Mouse (Mus musculus) hindbrain, embryonic 16.5 days (tissue): ENCODE results near the gene Fer1l5. TPM values are rescaled to one million over a fixed set of nuclear protein-coding genes. Genes with fewer than 3 reads are reported as not detected.
A peak's percentile ranks its signal among the peaks of the same experiment; 100 is the strongest.

Experiments used
- ATAC-seq: fragments of 200-750 bp; cut with Nextera tagmentation; 2 replicates; pipeline ENCODE4 v1.8.0; 2017; ENCODE audit warnings: moderate TSS enrichment, moderate library complexity
- H3K27ac ChIP-seq: fragments of 300-500 bp; sonication (generic); 2 replicates; pipeline ENCODE4 v1.5.1; 2014; ENCODE audit warnings: low read depth, mild to moderate bottlenecking, control low read depth, low read length, moderate library complexity
- H3K27me3 ChIP-seq: fragments of 300-500 bp; sonication (generic); replicated peaks from 2 replicates; pipeline ENCODE4 v1.6.1; 2014; ENCODE audit warnings: low read length; ENCODE audit not compliant: control insufficient read depth, insufficient read depth
- H3K36me3 ChIP-seq: fragments of 300-500 bp; sonication (generic); 2 replicates; pipeline ENCODE4 v1.6.1; 2014; ENCODE audit warnings: mild to moderate bottlenecking, low read length, moderate library complexity, mixed read lengths; ENCODE audit not compliant: control insufficient read depth, insufficient read depth
- H3K4me1 ChIP-seq: fragments of 300-500 bp; sonication (generic); 2 replicates; pipeline ENCODE4 v1.6.1; 2014; ENCODE audit warnings: low read depth, low read length; ENCODE audit not compliant: control insufficient read depth, insufficient read depth
- H3K4me2 ChIP-seq: fragments of 300-500 bp; sonication (generic); 2 replicates; pipeline ENCODE4 v1.6.1; 2014; ENCODE audit warnings: mild to moderate bottlenecking, low read length, control low read depth, moderate library complexity
- H3K4me3 ChIP-seq: fragments of 300-500 bp; sonication (generic); 2 replicates; pipeline ENCODE4 v1.5.1; 2014; ENCODE audit warnings: mild to moderate bottlenecking, low read length, control low read depth, moderate library complexity
- H3K9ac ChIP-seq: fragments of 300-500 bp; sonication (generic); 2 replicates; pipeline ENCODE4 v1.6.1; 2014; ENCODE audit warnings: low read depth, mild to moderate bottlenecking, control low read depth, low read length, moderate library complexity
- H3K9me3 ChIP-seq: fragments of 300-500 bp; sonication (generic); 2 replicates; pipeline ENCODE4 v1.6.1; 2014; ENCODE audit warnings: mild to moderate bottlenecking, low read length, moderate library complexity; ENCODE audit not compliant: control insufficient read depth
- WGBS: fragments of 180-500 bp; shearing (Covaris S2); extraction: QIAGEN DNeasy Blood & Tissue Kit; methylation state at CpG from one replicate; pipeline ENCODE4 v1.1.7; 2014; 5-methylcytosine and 5-hydroxymethylcytosine counted together
- polyA plus RNA-seq: library from polyadenylated mRNA; unstranded; fragments of >200 nt; fragmentation: Nextera tagmentation; extraction: Ambion mirVana; gene quantifications from 2 replicates; pipeline ENCODE4 v1.2.1, GENCODE M21; 2015

Gene Fer1l5
- polyA plus RNA-seq, 1 experiment from 2014 or later = 1.9 TPM

DNA sequence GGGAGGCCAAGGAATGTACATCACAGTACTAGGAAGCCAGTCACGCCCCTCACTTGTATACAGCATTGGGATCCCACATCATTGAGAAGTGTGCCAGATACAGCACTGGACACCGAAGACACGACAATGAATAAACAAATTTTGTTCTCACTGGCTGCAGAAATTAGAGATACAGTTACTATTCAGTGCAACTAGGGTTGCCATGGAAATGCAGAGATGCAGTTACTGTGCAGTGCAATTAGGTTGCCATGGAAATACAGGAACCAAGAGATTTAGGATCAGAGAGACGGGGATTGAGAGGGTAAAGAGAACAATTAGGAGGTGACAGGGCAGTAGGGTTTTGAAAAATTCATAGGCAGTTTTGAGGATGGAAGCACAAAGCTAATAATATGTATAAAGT, 29.4 kb downstream of the Fer1l5 start:
- peaks cover 9% of the 10 kb centered on the region for H3K4me1 ChIP-seq
- 37% methylated on average over 4 of the region's 4 CpGs for WGBS
- H3K36me3 ChIP-seq = no peaks in the 10 kb centered on the region
- H3K27me3 ChIP-seq = no peaks in the 10 kb centered on the region
- no peak overlapping the region for H3K4me2 ChIP-seq
- H3K27ac ChIP-seq = peak overlapping the region; percentile 56; the same call in 1 of the 2 replicates
- no peak overlapping the region for H3K4me3 ChIP-seq
- H3K9me3 ChIP-seq = no peaks in the 10 kb centered on the region
- ATAC-seq = peak; percentile 91
- no peak overlapping the region for H3K9ac ChIP-seq

DNA sequence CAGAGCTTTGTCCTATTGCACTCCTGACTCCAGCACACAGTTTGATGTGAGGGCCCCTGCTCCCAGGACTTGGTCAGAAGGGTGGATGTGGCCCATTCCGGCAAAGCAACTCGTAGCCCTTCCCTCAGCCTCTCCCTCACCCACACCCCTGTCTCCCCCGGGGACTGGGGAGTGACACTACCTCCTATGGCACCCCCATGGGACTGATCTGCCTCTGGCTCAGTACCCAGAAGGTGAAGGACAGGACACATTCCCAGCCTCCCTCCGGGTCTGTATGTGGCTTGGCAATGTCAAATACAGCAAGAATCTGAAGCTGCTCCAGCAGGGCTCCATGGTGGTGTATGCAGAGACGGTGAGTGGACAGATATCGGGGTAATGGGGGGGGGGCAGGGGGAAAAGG, 32.4 kb downstream of the Fer1l5 start:
- Histone ChIP-seq H3K36me3 (no peaks in the 10 kb centered on the region), H3K9me3 (no peaks in the 10 kb centered on the region), H3K27me3 (no peaks in the 10 kb centered on the region), H3K4me3 (no peak overlapping the region), H3K4me1 (peaks cover 9% of the 10 kb centered on the region), H3K9ac (no peak overlapping the region), H3K27ac (no peak overlapping the region), H3K4me2 (no peak overlapping the region)
- ATAC-seq = no peak
- 95% methylated on average over 6 of the region's 6 CpGs for WGBS

DNA sequence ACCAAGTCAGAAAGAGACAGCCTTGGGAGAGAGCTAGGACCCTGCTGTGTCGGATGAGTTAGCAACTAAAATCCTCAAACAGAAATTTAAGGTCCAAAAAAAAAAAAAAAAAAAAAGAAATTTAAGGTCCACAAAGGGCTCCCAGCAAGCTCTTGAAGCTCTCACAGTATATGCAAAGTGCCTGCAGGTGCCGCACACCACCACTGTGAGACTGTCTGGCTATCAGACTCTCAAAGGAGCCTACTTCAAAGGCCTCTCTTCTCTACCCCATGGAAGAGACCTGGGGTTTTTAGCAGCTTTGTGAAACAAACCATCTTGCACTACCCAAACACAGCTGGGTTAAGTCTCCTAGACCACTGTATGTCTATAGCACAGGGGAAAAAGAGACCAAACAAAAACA, 57.4 kb downstream of the Fer1l5 start:
- H3K4me3 ChIP-seq = no peak overlapping the region
- H3K9me3 ChIP-seq = no peaks in the 10 kb centered on the region
- no peak for ATAC-seq
- no peak overlapping the region for H3K27ac ChIP-seq
- no peaks in the 10 kb centered on the region for H3K27me3 ChIP-seq
- WGBS = 94% methylated on average over 2 of the region's 2 CpGs
- H3K4me1 ChIP-seq = no peaks in the 10 kb centered on the region
- H3K9ac ChIP-seq = no peak overlapping the region
- peaks cover 32% of the 10 kb centered on the region for H3K36me3 ChIP-seq
- H3K4me2 ChIP-seq = no peak overlapping the region

DNA sequence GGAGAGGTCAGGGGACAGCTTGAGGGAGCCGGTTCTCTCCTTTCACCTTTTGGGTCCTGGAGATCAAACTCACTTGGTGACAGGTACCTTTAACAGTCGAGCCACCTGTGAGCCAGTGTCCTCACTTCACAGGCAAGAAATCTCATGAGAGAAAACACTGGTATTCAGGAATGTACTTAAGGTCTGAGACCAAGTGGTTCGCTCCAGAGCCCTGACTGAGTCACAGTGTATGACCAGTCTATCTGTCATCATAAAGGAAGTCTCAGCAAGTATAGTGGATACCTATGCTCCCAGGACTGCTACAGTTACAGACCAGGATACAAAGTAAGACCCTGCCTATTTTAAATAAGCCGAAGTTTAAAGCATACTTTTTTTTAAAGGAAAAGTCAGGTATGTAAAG, 60.9 kb downstream of the Fer1l5 start:
- no peak overlapping the region for H3K27ac ChIP-seq
- no peaks in the 10 kb centered on the region for H3K9me3 ChIP-seq
- WGBS = 89% methylated on average over 4 of the region's 4 CpGs
- ATAC-seq = no peak
- H3K4me2 ChIP-seq = no peak overlapping the region
- H3K4me1 ChIP-seq = no peaks in the 10 kb centered on the region
- no peak overlapping the region for H3K9ac ChIP-seq
- no peaks in the 10 kb centered on the region for H3K27me3 ChIP-seq
- H3K4me3 ChIP-seq = no peak overlapping the region
- H3K36me3 ChIP-seq = peaks cover 26% of the 10 kb centered on the region

DNA sequence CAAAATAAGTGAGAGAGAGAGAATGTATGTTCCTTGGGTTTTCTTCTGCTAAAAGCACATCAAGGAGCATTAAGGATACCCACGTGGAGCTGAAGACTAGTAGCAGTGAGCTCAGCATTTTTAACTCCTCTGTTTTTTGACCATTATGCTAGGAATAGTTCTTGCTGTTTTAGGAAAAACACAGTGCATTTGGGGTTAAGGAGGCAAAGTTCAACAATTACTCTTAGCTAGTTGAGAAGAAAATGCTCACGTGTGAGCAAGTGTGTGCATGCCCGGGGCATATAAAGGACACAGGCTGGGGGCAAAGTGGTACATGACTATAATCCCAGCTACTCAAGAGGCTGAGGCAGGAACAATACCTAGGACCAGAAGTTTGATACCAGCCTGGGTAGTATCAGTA, 61.5 kb downstream of the Fer1l5 start:
- H3K9ac ChIP-seq = no peak overlapping the region
- no peaks in the 10 kb centered on the region for H3K4me1 ChIP-seq
- H3K9me3 ChIP-seq = no peaks in the 10 kb centered on the region
- H3K4me3 ChIP-seq = no peak overlapping the region
- no peaks in the 10 kb centered on the region for H3K27me3 ChIP-seq
- ATAC-seq = no peak
- WGBS = 96% methylated on average over 3 of the region's 3 CpGs
- no peak overlapping the region for H3K4me2 ChIP-seq
- H3K36me3 ChIP-seq = peaks cover 22% of the 10 kb centered on the region
- no peak overlapping the region for H3K27ac ChIP-seq

DNA sequence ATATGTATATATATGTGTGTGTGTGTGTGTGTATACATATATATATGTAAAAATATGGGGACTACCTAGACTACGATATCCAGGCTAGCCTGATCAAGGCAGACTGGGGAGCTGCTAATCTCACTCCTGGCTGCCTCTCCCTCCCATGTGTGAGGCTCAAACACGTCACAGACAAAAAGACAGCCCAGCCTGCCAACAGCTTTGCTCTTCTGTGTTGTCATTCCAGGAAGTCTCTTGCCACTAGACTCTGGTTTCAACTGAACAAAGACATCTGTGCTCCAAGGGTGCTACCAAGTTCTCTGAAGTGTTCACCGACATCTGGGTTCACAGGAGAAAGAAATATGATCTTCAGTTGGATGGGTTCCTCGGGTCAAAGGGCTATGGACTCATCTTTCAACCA, 63.0 kb downstream of the Fer1l5 start:
- no peaks in the 10 kb centered on the region for H3K9me3 ChIP-seq
- ATAC-seq = no peak
- no peaks in the 10 kb centered on the region for H3K27me3 ChIP-seq
- WGBS = 75% methylated on average over 4 of the region's 4 CpGs
- H3K27ac ChIP-seq = no peak overlapping the region
- H3K9ac ChIP-seq = no peak overlapping the region
- H3K4me2 ChIP-seq = no peak overlapping the region
- H3K36me3 ChIP-seq = peaks cover 32% of the 10 kb centered on the region
- H3K4me3 ChIP-seq = no peak overlapping the region
- H3K4me1 ChIP-seq = no peaks in the 10 kb centered on the region

DNA sequence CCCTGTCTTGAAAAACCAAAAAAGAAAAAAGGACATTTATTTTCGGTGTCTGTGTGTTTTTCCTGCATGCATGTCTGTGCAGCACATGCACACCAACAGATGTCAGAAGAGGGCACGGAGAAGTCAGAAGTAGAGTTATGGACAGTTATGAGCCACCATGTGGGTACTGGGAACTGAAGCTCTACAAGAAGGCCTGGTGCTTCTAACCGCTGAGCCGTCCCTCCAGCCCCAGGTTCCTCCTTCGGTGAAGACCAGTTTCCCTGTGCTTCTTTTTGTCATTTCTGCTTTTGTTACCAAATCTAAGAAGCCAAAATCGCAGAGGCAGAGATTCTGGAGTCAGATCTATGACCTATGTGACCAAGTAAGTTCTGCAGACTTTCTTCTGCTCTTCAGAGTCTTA, 64.4 kb downstream of the Fer1l5 start:
- H3K9me3 ChIP-seq = no peaks in the 10 kb centered on the region
- no peak overlapping the region for H3K9ac ChIP-seq
- H3K27ac ChIP-seq = no peak overlapping the region
- H3K4me3 ChIP-seq = no peak overlapping the region
- no peaks in the 10 kb centered on the region for H3K27me3 ChIP-seq
- 94% methylated on average over 6 of the region's 6 CpGs for WGBS
- H3K36me3 ChIP-seq = peaks cover 32% of the 10 kb centered on the region
- H3K4me2 ChIP-seq = no peak overlapping the region
- no peak for ATAC-seq
- H3K4me1 ChIP-seq = no peaks in the 10 kb centered on the region

DNA sequence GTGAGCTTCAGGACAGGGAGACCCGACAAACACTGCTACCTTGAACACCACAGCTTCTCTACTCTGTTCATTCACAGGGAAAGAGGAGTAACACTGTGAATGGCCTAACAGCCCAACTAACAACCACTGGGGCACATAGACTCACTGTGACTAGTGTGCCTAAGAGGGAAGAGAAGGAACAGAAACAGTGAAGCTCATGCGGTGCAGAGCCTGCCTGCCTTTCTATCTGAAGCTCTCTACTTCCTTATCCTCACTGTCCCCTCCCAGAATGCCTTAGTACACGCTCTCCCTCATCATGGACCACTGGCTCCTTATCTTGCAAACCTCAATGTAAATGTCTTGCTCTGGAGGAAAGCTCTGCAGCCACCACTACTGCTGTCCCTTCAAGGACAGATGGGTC, 65.1 kb downstream of the Fer1l5 start:
- no peaks in the 10 kb centered on the region for H3K4me1 ChIP-seq
- no peak overlapping the region for H3K9ac ChIP-seq
- no peaks in the 10 kb centered on the region for H3K9me3 ChIP-seq
- WGBS = 91% methylated on average over 3 of the region's 3 CpGs
- peaks cover 28% of the 10 kb centered on the region for H3K36me3 ChIP-seq
- ATAC-seq = no peak
- no peaks in the 10 kb centered on the region for H3K27me3 ChIP-seq
- H3K27ac ChIP-seq = no peak overlapping the region
- no peak overlapping the region for H3K4me3 ChIP-seq
- no peak overlapping the region for H3K4me2 ChIP-seq

DNA sequence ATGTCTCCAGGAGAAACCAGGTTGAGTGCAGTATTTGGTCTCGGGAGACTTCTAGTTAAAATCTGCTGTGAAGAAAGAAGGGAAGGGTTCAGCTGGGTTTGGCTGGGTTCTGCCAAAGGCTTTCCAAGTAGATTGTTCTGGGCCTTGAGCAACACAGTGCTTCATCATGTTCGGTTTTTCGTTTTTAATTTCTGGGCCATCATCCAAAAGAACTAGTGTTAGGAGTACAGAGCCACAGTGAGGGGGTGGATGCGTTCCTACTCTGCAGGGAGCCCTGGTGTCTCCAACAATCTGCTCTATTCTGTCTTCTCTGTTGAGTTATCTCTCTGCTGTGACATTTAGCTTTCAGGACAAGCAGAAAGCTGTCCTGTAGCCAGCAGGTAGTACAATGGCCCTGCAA, 69.0 kb downstream of the Fer1l5 start:
- H3K9ac ChIP-seq = no peak overlapping the region
- peaks cover 26% of the 10 kb centered on the region for H3K36me3 ChIP-seq
- no peaks in the 10 kb centered on the region for H3K27me3 ChIP-seq
- no peak overlapping the region for H3K27ac ChIP-seq
- H3K4me1 ChIP-seq = peaks cover 7% of the 10 kb centered on the region
- 64% methylated on average over 4 of the region's 4 CpGs for WGBS
- H3K9me3 ChIP-seq = no peaks in the 10 kb centered on the region
- H3K4me3 ChIP-seq = no peak overlapping the region
- no peak overlapping the region for H3K4me2 ChIP-seq
- no peak for ATAC-seq
